Mouse (Mus musculus) neutrophil, adult 83 days (primary cell): ENCODE results near the gene Rack1. TPM values are rescaled to one million over a fixed set of nuclear protein-coding genes. Genes with fewer than 3 reads are reported as not detected.

Experiments
- total RNA-seq, 2 experiments: library from RNA; stranded (reverse); gene quantifications; one replicate each; pipeline ENCODE4 v1.2.4; 2023

Gene Rack1
- 100 to 1,000 TPM; 562 to 593 TPM for total RNA-seq

DNA sequence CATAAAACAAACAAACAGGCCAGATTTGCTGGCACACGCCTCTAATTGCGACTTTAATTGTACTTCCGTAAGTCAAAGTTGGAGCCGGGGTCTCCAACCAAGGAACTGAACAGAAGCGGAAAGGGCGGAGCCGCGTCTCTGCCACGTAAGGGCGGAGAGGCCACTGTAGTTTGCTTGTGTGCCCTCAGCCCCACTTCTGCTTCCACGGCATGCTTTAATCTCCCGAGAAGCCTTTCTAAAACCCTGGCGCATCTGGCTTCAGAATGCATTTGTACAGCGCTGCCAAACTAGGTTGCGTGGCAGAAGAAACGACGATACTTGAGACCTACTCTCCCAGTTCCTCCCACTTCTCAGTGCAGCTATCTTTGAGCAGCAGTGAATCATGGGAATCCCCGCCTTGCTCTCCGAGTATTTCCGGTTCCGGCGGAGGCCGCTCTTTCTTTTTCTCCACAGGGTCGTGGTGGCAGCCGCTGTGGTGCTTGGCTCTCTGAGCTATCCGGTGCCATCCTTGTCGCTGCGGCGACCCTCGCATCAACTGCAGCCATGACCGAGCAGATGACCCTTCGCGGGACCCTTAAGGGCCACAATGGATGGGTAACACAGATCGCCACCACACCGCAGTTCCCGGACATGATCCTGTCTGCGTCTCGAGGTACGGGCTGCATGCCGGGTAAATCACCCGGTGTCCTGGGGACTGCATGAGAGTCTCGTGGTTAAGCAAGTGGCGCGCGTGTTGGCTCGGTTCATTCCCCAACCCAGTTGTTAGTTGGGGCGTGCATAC, at the start of gene Rack1:
TSS of gene Rack1 (plus strand) at position 412 of the 781 bp plus-strand sequence.

DNA sequence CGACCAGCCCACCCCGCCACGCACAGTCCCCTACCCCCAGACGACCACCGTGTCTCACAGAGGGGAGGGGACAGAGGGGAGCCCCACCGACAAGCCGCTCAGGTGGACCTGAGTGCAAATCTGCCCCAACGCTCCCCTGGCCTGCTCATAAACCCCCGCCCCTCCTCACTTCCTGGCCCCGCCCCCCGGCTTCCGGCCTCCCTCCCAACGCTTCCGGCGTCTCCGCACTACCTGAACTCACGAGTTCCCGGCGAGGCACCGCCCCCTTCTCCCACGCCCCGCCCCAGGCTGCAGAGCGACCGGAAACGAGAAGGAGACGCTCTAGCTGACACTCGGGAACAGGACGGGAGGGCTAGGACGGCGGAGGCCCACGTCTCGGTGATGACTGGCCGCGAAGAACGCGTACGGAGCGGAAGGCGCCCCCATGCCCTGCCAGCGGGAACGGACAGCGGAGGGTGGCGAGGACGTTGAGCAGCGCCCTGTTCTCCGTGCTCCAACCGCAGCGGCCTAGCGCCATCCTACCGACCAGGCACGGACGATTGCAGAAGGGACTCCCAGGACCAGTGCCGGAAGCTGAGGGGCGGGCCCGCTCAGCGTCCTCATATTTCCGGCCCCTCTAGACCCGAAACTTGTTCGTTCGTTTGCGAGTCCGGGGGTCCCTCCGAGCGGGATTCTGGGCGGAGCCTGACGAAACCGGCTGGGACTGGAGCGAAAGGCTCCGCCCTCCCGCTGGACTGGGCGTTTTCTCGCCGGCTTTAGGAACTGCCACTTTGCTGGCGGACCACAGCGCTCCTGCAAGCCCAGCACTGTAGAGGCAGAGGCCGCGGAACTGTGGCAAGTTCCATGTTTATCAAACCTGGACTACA, 16.9 kb downstream of the Rack1 start, which contains the start of gene Trim41:
TSS of gene Trim41 (minus strand) at position 554 of the 866 bp plus-strand sequence.

DNA sequence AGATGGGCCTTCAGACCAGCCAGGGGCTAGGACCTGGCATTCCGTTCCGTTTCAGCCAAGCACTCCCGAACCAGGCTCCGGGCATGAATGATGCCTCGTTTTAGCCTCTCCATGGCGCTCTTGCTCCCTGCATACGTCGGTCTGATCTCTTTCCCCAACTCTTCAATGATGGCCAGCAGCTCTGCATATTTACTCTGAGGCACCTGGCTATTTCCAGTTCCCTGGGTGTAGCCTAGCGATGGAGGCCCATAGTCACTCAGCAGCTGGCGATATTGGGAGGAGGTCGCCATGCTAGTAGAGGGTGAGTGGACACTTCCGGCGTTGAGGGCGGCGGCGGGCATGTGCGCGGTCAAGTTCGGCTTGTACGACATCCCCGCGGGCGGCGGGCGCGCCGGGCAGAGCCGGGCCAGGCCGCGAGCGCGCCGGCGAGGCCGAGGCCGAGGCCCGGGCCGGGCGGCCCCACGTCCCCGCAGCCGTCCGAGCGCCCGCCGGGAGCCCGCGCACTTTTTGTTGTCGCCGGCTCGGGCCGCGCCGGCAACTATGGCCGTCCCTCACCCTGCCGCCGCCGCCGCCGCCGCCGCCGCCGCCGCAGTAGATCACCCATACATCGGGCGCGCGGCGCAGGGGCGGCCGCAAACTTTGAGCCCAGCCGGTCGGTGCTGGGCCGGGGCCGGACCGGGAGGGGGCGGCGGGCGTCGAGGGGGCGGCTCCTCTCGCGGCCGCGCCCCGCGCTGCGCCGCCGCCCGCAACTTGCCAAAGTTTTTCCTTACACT, 26.0 kb downstream of the Rack1 start, which contains the start of the genes Trim7 and Gm12184:
TSS of gene Trim7 (plus strand) at position 162 of the 773 bp plus-strand sequence.
TSS of gene Gm12184 (minus strand) at position 677 of the 773 bp plus-strand sequence.

Other genes starting within 250 kb of the Rack1 start
- gene Trim41, start 17.0 kb downstream of the Rack1 start, total RNA-seq = 10 to 100 TPM; 45.2 to 45.4 TPM
- gene Trim7, start 25.8 kb downstream of the Rack1 start, total RNA-seq = under 1 TPM; 0.42 to 0.60 TPM
- 1 to 10 TPM; 1.2 to 2.0 TPM for gene Gm12184, start 26.3 kb downstream of the Rack1 start, total RNA-seq
- 10 to 100 TPM; 14.0 to 19.8 TPM for gene Irgm1, start 71.4 kb downstream of the Rack1 start, total RNA-seq
- gene Gm5431, start 101.9 kb downstream of the Rack1 start, total RNA-seq = 1 to 10 TPM; 3.7 to 4.7 TPM
- gene Psme2b, start 145.9 kb downstream of the Rack1 start, total RNA-seq = 10 to 100 TPM; 12.7 to 18.6 TPM
- under 1 TPM; 0.11 to 0.40 TPM for gene Olfr56, start 178.6 kb downstream of the Rack1 start, total RNA-seq
- gene 9930111J21Rik1, start 179.1 kb downstream of the Rack1 start, total RNA-seq = 10 to 100 TPM; 30.9 to 31.8 TPM
- 1 to 10 TPM; 1.4 to 1.6 TPM for gene Gm12185, start 191.9 kb downstream of the Rack1 start, total RNA-seq
- 1 to 10 TPM in 1 of 2 experiments, under 1 TPM in 1; 0.40 to 1.4 TPM for gene Tgtp1, start 193.8 kb downstream of the Rack1 start, total RNA-seq